Mouse (Mus musculus): ENCODE data around the gene Spesp1. TPM values are rescaled to one million over a fixed set of nuclear protein-coding genes. Genes with fewer than 3 reads are reported as not detected.

Spesp1 gene
- not detected in 2 replicates for polyA plus RNA-seq (2016; fragmentation: Nextera tagmentation; extraction: Ambion mirVana)

DNA sequence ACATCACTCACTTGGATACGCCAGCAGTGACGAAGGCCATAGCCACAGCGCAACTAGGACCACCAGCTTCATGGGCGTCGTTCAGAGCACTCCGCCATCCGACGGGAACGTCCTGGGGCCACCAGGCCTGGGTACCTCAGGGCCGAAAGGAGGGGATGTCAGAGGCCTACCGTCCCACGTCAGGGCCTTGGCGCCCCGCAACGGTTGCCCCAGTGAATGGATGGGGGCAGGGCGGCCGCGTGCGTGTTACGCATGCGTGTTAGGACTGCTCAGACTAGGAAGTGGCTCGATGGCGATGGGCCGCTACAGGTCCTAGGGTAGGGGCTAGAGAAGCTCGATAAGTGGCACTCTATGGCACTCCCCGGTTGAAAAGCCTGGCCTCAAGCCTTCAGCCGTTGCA lies at the start of gene Spesp1:
Gene Spesp1, minus strand, starts transcription at position 218 of the 400 bp plus-strand sequence.
- Histone ChIP-seq H3K27me3 (no peaks in the 10 kb centered on the region), H3K4me2 (replicated peaks) (no peak within 1 kb of the TSS), H3K4me3 (no peak within 1 kb of the TSS), H3K9me3 (replicated peaks) (no peaks in the 10 kb centered on the region), H3K27ac (no peak within 1 kb of the TSS), H3K9ac (no peak within 1 kb of the TSS), H3K4me1 (no peaks in the 10 kb centered on the region), H3K36me3 (no peaks in the 10 kb centered on the region)
- ATAC-seq (ENCODE audit: low FRiP score): no peak
- 87% methylated on average over 27 of the region's 27 CpGs for WGBS

DNA sequence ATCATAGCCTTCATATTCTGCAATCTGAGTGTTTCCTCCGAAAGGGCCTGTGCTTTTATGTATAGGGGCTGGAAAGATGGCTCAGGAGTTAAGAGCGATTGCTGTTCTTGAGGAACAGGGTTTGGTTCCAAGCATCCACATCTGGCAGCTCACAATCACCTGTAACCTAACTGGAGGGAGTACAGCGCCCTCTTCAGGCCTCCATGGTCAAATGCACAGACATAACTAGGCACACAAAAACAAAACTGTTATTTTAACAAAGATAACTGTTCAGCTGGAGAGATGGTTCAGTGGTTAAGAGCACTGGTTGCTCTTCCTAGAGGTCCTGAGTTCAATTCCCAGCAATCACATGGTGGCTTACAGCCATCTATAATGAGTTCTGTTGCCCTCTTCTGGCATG lies 44.0 kb upstream of the Spesp1 start:
- Histone ChIP-seq H3K4me3 (no peak overlapping the region), H3K4me1 (no peaks in the 10 kb centered on the region), H3K4me2 (replicated peaks) (no peak overlapping the region), H3K9me3 (replicated peaks) (0 out of 2 replicates have a peak, but pooled peaks cover 2% of the 10 kb centered on the region), H3K9ac (no peak overlapping the region), H3K27ac (no peak overlapping the region), H3K36me3 (no peaks in the 10 kb centered on the region), H3K27me3 (no peaks in the 10 kb centered on the region)
- 77% methylated on average over 3 of the region's 3 CpGs for WGBS
- no peak for ATAC-seq (ENCODE audit: low FRiP score)

DNA sequence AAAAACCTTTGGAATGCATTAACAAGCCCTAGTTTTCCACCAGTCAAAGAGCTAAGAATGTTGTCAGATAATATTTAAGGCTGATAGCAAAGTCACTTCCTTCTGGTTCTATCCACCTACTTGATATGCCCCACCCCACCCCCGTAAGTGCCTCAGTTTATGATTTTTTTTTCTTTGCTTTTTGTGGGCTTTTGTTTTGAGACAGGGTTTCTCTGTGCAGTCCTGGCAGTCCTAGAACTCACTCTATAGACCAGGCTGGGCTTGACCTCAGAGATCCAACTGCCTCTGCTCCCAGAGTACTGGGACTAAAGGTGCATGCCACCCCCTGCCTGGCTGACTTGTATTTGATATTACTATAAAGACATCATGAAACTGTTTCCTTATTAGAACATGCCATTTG lies 41.8 kb upstream of the Spesp1 start:
- H3K27me3 ChIP-seq: no peaks in the 10 kb centered on the region
- ATAC-seq (ENCODE audit: low FRiP score): no peak
- no peak overlapping the region for H3K9ac ChIP-seq
- no peaks in the 10 kb centered on the region for H3K4me1 ChIP-seq
- no peak overlapping the region for H3K27ac ChIP-seq
- no peak overlapping the region for H3K4me3 ChIP-seq
- H3K9me3 ChIP-seq (replicated peaks): 0 out of 2 replicates have a peak, but pooled peaks cover 4% of the 10 kb centered on the region
- H3K36me3 ChIP-seq: no peaks in the 10 kb centered on the region
- 94% methylated on average over 1 of the region's 1 CpGs for WGBS
- H3K4me2 ChIP-seq (replicated peaks): no peak overlapping the region

DNA sequence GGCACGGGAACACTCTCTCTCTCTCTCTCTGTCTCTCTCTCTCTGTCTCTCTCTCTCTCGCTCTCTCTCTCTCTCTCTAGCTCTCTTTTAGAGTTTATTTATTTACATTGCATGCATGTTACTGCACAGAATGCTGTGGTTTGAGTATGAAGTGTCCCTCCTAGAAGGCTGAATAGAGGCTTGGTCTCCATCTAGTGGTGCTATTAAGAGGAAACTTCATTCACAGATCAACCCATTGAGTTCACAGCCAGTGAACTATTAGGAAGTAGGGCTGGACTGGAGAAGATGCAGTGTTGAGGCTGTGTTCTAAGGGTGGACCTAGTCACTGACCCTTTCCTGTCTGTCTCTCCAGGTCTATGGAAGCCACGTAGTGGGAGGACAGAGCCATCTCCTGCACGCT lies 36.7 kb upstream of the Spesp1 start:
- Histone ChIP-seq H3K9me3 (replicated peaks) (0 out of 2 replicates have a peak, but pooled peaks cover 4% of the 10 kb centered on the region), H3K4me3 (no peak overlapping the region), H3K4me1 (no peaks in the 10 kb centered on the region), H3K36me3 (no peaks in the 10 kb centered on the region), H3K9ac (no peak overlapping the region), H3K27me3 (no peaks in the 10 kb centered on the region), H3K27ac (no peak overlapping the region), H3K4me2 (replicated peaks) (no peak overlapping the region)
- 80% methylated on average over 4 of the region's 4 CpGs for WGBS
- ATAC-seq (ENCODE audit: low FRiP score): no peak

DNA sequence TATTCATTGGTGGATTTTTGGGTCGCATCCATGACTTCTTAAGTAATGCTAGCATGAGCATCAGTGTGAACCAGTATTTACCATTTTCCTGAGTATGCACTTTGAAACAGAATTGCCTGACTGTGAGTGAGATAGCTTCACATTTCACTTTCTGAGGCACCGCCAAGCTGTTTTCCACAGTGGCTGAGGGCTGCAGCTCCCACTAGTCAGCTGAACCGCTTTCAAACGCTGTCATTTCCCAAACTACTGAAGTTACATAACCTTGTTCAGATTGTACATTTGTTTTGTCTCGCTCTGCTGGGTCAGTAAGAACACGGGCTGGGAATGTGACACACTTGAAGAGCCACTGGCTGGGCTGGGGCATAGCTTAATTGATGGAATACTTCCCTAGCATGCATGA lies 33.5 kb upstream of the Spesp1 start:
- Histone ChIP-seq H3K36me3 (no peaks in the 10 kb centered on the region), H3K27ac (no peak overlapping the region), H3K9ac (no peak overlapping the region), H3K4me2 (replicated peaks) (no peak overlapping the region), H3K27me3 (no peaks in the 10 kb centered on the region), H3K4me1 (no peaks in the 10 kb centered on the region), H3K4me3 (no peak overlapping the region), H3K9me3 (replicated peaks) (no peaks in the 10 kb centered on the region)
- WGBS: 91% methylated on average over 6 of the region's 6 CpGs
- ATAC-seq (ENCODE audit: low FRiP score): no peak

DNA sequence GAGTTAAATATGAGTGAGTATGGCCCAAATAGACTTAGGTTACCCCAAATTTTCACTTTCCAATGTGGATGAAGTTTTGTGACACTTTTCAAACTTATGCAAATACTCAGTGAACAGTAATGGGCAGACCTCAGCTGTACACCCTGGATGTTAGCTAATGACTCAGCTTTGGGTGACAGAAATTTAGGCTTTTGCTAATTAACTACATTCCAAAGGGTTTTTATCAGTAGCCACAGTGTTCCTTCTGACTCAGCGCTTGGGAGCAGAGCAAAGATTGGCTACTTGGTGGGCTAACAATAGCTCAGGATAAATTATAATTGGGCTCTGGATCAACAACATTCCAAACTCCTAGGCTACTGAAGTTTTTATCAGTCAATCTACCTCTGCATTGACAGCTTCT lies 14.9 kb upstream of the Spesp1 start:
- no peak overlapping the region for H3K9ac ChIP-seq
- ATAC-seq (ENCODE audit: low FRiP score): no peak
- no peak overlapping the region for H3K27ac ChIP-seq
- no peak overlapping the region for H3K4me2 ChIP-seq (replicated peaks)
- H3K27me3 ChIP-seq: no peaks in the 10 kb centered on the region
- no peaks in the 10 kb centered on the region for H3K36me3 ChIP-seq
- H3K4me1 ChIP-seq: 0 out of 2 replicates have a peak, but pooled peaks cover 8% of the 10 kb centered on the region
- H3K4me3 ChIP-seq: no peak overlapping the region
- 53% methylated on average over 1 of the region's 1 CpGs for WGBS
- H3K9me3 ChIP-seq (replicated peaks): no peaks in the 10 kb centered on the region

DNA sequence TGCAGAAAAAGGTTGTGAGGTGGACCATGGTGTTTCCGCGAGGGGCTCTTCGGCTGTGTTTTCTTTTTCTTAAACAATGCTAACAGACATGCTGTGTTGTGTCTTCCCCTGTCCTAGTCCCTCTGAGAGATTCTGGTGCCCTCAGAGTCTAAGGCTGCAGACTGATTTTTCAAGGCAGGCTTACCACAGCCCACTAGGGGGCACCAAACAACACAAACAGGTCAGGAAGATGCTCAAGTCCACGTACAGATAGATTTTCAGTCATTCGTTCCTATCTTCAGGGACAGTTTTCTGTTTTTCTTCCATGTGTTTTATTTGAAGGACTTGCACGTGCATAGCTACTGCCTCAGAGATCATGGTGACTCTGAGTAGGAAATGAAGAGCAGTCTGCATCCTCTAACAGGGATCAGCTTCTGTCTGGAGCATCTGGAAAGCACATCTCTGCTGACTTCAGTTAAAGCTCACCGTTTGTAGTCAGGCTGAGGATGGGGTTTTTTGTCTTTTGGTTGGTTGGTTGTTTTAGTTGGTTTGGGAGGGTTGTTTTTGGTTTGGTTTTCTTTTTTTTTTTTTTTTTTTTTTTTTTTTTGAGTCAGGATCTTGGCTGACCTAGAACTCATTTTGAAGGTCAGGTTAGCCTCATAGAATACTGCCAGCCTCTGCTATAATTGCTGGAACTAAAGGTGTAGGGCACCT lies 13.1 kb upstream of the Spesp1 start:
- 28% methylated on average over 7 of the region's 7 CpGs for WGBS
- no peaks in the 10 kb centered on the region for H3K27me3 ChIP-seq
- H3K4me1 ChIP-seq: 0 out of 2 replicates have a peak, but pooled peaks cover 8% of the 10 kb centered on the region
- ATAC-seq (ENCODE audit: low FRiP score): no peak
- no peaks in the 10 kb centered on the region for H3K36me3 ChIP-seq
- H3K27ac ChIP-seq: no peak overlapping the region
- H3K4me3 ChIP-seq: no peak overlapping the region
- no peaks in the 10 kb centered on the region for H3K9me3 ChIP-seq (replicated peaks)
- no peak overlapping the region for H3K4me2 ChIP-seq (replicated peaks)
- H3K9ac ChIP-seq: no peak overlapping the region

- 73% methylated on average over 4 of the region's 4 CpGs for WGBS
- Histone ChIP-seq H3K36me3 (no peaks in the 10 kb centered on the region), H3K27me3 (0 out of 2 replicates have a peak, but pooled peaks cover 3% of the 10 kb centered on the region), H3K4me1 (no peaks in the 10 kb centered on the region), H3K9ac (no peak overlapping the region), H3K4me3 (no peak overlapping the region), H3K4me2 (replicated peaks) (no peak overlapping the region), H3K27ac (no peak overlapping the region), H3K9me3 (replicated peaks) (no peaks in the 10 kb centered on the region)
- no peak for ATAC-seq (ENCODE audit: low FRiP score)
Observed at GRCm38 (mm10) chr9:62287633-62288025, 5.6 kb upstream of the Spesp1 start.

DNA sequence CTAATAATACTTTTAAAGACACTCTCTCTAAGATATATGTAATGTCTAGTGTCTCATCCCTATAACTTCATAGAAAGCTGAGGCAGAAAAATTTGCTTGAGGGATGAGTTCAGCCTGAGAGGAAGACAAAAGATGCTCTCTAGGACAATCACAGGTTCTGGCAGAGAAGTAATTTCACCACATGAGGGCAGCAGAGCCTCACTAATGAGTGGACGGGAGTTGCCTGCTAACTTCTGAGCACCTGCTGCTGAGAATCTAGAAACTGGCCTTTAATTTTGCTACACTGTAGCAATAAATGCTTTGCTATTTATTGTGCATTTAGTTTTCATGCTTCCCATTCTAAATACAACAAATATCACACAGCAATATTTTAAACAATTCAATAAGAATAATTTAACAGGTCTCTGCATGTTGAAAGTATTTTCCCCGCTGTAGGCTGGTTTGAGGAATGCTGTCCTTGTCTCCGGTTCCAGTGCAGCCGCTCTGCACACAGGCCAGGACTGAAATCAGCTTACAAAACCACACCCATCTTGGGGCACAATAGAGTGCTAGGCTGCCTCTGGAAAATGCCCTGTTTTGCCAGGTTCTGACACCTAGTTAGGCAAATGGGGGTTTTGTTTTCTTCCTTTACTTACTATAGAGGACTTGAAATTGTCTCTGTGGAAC lies 5.1 kb upstream of the Spesp1 start:
- Histone ChIP-seq H3K36me3 (no peaks in the 10 kb centered on the region), H3K9me3 (replicated peaks) (no peaks in the 10 kb centered on the region), H3K4me3 (no peak overlapping the region), H3K4me2 (replicated peaks) (no peak overlapping the region), H3K4me1 (no peaks in the 10 kb centered on the region), H3K27ac (no peak overlapping the region), H3K27me3 (0 out of 2 replicates have a peak, but pooled peaks cover 3% of the 10 kb centered on the region), H3K9ac (no peak overlapping the region)
- no peak for ATAC-seq (ENCODE audit: low FRiP score)
- WGBS: 53% methylated on average over 4 of the region's 4 CpGs

DNA sequence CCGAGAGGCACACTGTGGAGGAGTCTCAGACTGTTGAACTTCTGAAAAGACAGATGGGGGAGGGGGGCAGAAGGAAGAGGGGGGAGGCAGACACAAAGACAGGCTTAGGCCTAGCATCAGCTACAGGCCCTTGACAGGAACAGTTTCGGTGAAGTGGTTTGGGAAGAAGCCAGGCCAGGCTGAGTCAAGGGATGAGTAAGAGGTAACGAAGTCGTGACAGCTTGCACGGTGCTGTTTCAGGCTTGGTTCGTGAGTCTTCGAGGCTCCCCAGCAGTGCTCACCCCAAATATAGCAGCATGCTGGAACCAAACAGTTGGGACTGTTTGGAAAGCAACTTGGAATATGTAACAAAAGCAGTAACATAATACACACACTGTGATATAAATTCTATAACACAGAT lies 2.3 kb upstream of the Spesp1 start:
- Histone ChIP-seq H3K9me3 (replicated peaks) (no peaks in the 10 kb centered on the region), H3K27ac (no peak overlapping the region), H3K4me3 (no peak overlapping the region), H3K4me2 (replicated peaks) (no peak overlapping the region), H3K9ac (no peak overlapping the region), H3K4me1 (no peaks in the 10 kb centered on the region), H3K36me3 (no peaks in the 10 kb centered on the region), H3K27me3 (no peaks in the 10 kb centered on the region)
- WGBS: 85% methylated on average over 7 of the region's 7 CpGs
- ATAC-seq (ENCODE audit: low FRiP score): no peak

DNA sequence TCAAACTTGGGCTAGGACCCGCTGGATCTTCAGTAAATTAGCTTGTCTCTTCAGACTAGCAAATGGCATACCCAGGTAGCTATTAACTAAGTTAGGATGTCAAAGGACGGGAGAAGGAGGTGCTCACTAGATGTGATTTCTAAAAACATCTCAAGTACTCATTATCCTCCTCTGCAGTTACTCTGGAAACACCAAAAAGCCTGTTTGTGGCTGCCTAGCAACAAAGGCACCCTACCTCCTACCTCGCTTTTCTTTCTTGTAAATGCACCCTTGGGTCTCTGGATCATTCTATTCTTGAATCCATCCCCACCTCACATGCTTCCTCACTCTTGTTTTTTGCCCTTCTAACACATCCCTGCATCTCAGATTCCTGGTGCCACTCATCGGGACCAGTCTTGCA lies 5.1 kb downstream of the Spesp1 start:
- Histone ChIP-seq H3K4me1 (no peaks in the 10 kb centered on the region), H3K9me3 (replicated peaks) (no peaks in the 10 kb centered on the region), H3K4me2 (replicated peaks) (no peak overlapping the region), H3K27me3 (no peaks in the 10 kb centered on the region), H3K9ac (no peak overlapping the region), H3K4me3 (no peak overlapping the region), H3K27ac (no peak overlapping the region), H3K36me3 (no peaks in the 10 kb centered on the region)
- WGBS: 66% methylated on average over 4 of the region's 4 CpGs
- ATAC-seq (ENCODE audit: low FRiP score): no peak

DNA sequence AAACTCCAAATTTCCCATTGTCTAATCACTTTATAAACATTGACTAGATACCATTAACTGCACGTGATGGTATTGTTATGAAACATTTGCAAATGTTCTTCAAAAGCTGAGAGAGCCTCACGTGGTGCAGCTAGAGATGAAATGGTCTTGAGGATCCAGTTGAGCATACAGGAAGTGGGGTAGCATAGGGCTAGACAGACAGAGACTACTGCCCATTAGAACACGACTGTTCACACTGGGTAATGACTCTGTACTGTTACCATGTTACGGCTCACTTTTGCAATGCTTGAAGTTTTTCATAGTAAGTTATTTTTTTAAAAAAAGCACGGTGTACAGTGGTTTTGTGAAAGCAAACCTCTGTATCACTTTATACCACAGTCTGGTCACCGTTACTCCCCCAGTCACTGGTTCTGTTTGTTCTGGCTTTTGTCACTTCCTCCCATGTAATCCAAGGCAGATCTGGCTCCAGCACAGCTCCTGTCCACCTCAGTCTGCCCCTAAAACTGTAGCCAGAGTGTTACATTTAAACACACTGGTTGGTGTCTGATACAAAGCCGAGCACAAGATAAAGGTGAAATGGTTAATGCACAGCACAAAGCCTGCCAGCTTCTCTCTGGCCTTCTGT lies 11.1 kb downstream of the Spesp1 start:
- H3K27ac ChIP-seq: no peak overlapping the region
- no peaks in the 10 kb centered on the region for H3K36me3 ChIP-seq
- ATAC-seq (ENCODE audit: low FRiP score): no peak
- no peak overlapping the region for H3K4me3 ChIP-seq
- 79% methylated on average over 7 of the region's 7 CpGs for WGBS
- 0 out of 2 replicates have a peak, but pooled peaks cover 2% of the 10 kb centered on the region for H3K4me1 ChIP-seq
- no peak overlapping the region for H3K4me2 ChIP-seq (replicated peaks)
- no peaks in the 10 kb centered on the region for H3K9me3 ChIP-seq (replicated peaks)
- no peaks in the 10 kb centered on the region for H3K27me3 ChIP-seq
- H3K9ac ChIP-seq: no peak overlapping the region
